Mouse (Mus musculus): ENCODE data around the gene Zbp1.

- TF ChIP-seq CTCF (IDR thresholded peaks at IDR 0.05; ENCODE audit: borderline replicate concordance, insufficient read depth, low read depth, low read length) (no peak), POLR2A (IDR thresholded peaks at IDR 0.05; ENCODE audit: borderline replicate concordance, insufficient read depth, low read length) (no peak)
Measured at GRCm38 (mm10) chr2:173171470-173171869, 47.3 kb downstream of the Zbp1 start.

Data from cerebellum, adult 2 months (tissue).